ENCODE assay signal across 9 mouse cellular contexts in genomic region chr13:49127844-49128631, GRCm38 (mm10). TPM values are rescaled to one million over a fixed set of nuclear protein-coding genes. Genes with fewer than 3 reads are reported as not detected.
A peak's percentile ranks its signal among the peaks of the same experiment; 100 is the strongest.
DNase-seq lines count a peak whose midpoint lies in the region; ATAC-seq and TF ChIP-seq lines count a peak whose summit lies in the region.
"Had no signal": no experiment of that assay in that cellular context is flagged by ENCODE, and none has a peak within 500 bp of the region (broad histone marks: within the 10 kb centered on the region; RNA-seq: fewer than 3 reads in every experiment).

No protein-coding gene starts in this region.

- intact Hi-C loops in heart, postnatal 10 days (cut with DNase I): no loop called here

- H3K36me3 ChIP-seq in kidney, embryonic 15.5 days: no peaks in the 10 kb centered on the region
- no peaks in the 10 kb centered on the region for H3K36me3 ChIP-seq in neural tube, embryonic 13.5 days

- DNase-seq in kidney, postnatal 36 days: no peak
- DNase-seq in heart, postnatal 10 days: peak; percentile 50 to 51
- DNase-seq in urinary bladder, adult 18-20 months (ENCODE audit: low spot score in 2 of 2): no peak
- DNase-seq in natural killer cell, adult 2 months (ENCODE audit: low spot score in 2 of 2): no peak

- H3K4me2 ChIP-seq in kidney, embryonic 15.5 days: peak overlapping the region; percentile 44
- H3K4me2 ChIP-seq in neural tube, embryonic 13.5 days: peak overlapping the region; percentile 17

- 0 out of 2 replicates have a peak overlapping the region, but pooled peaks have one; percentile 27 for H3K27ac ChIP-seq in kidney, embryonic 15.5 days
- peak overlapping the region; percentile 16; the same call in 1 of the 2 replicates for H3K27ac ChIP-seq in cortical plate, adult 2 months (ENCODE audit: insufficient read depth, low read length)
- peak overlapping the region; percentile 80 for H3K27ac ChIP-seq in neural tube, embryonic 13.5 days (replicated peaks)

- no peak overlapping the region for H3K4me3 ChIP-seq in kidney, embryonic 15.5 days (replicated peaks)
- H3K4me3 ChIP-seq in cortical plate, adult 2 months (ENCODE audit: insufficient read depth, low read length): no peak overlapping the region
- H3K4me3 ChIP-seq in neural tube, embryonic 13.5 days: no peak overlapping the region

- ATAC-seq in kidney, embryonic 15.5 days (replicated peaks; ENCODE audit: low FRiP score): peak; percentile 41; the same call in 1 of the 2 replicates
- ATAC-seq in neural tube, embryonic 13.5 days (ENCODE audit: low read depth): peak; percentile 10; the same call in 1 of the 2 replicates
- no peak for ATAC-seq in monocyte, adult 5-6 weeks (replicated peaks; ENCODE audit: insufficient number of reproducible peaks, low FRiP score, low TSS enrichment, poor library complexity, severe bottlenecking)

- H3K9ac ChIP-seq in kidney, embryonic 15.5 days: no peak overlapping the region
- peak overlapping the region; percentile 31; the same call in 1 of the 2 replicates for H3K9ac ChIP-seq in neural tube, embryonic 13.5 days

- no peaks in the 10 kb centered on the region for H3K9me3 ChIP-seq in kidney, embryonic 15.5 days (replicated peaks)
- H3K9me3 ChIP-seq in neural tube, embryonic 13.5 days: no peaks in the 10 kb centered on the region

- 30% methylated on average over 15 of the region's 15 CpGs for WGBS in kidney, embryonic 15.5 days
- 37% methylated on average over 15 of the region's 15 CpGs for WGBS in neural tube, embryonic 13.5 days

- H3K27me3 ChIP-seq in kidney, embryonic 15.5 days: no peaks in the 10 kb centered on the region
- H3K27me3 ChIP-seq in neural tube, embryonic 13.5 days: no peaks in the 10 kb centered on the region

- TF ChIP-seq CTCF in cortical plate, adult 2 months (IDR thresholded peaks at IDR 0.05; ENCODE audit: extremely low read depth, insufficient read depth, low read length): no peak

- H3K4me1 ChIP-seq in kidney, embryonic 15.5 days: peaks cover 31% of the 10 kb centered on the region
- peaks cover 42% of the 10 kb centered on the region for H3K4me1 ChIP-seq in cortical plate, adult 2 months (ENCODE audit: control insufficient read depth, insufficient read depth, low read length)
- H3K4me1 ChIP-seq in neural tube, embryonic 13.5 days (replicated peaks): peaks cover 68% of the 10 kb centered on the region

- TF ChIP-seq POLR2A in cortical plate, adult 2 months (IDR thresholded peaks at IDR 0.05; ENCODE audit: extremely low read depth, insufficient read depth, low read length): no peak

RNA-seq across cellular contexts. Expression of gene Wnk2, which starts 19.8 kb away (rescaled TPM):
- polyA plus RNA-seq in kidney, embryonic 15.5 days (2015; fragmentation: Nextera tagmentation; extraction: Ambion mirVana): 1.2 and 1.4 TPM in 2 replicates
- 62.4 and 65.4 TPM in 2 replicates for polyA plus RNA-seq in cortical plate, adult 2 months (2012; rRNA removed)
- 10 to 100 TPM; 26.9 to 27.6 TPM for total RNA-seq in heart, postnatal 10 days (2021)
- 17.2 and 17.9 TPM in 2 replicates for polyA plus RNA-seq in neural tube, embryonic 13.5 days (2015; fragmentation: Nextera tagmentation; extraction: Ambion mirVana)
- not detected in 3 replicates for total RNA-seq in monocyte, adult 5-6 weeks (2017)
- total RNA-seq: MEL had no signal

RNA-seq across cellular contexts. Expression of gene Ninj1, which starts 59.2 kb away (rescaled TPM):
- 57.5 and 59.8 TPM in 2 replicates for polyA plus RNA-seq in kidney, embryonic 15.5 days (2015; fragmentation: Nextera tagmentation; extraction: Ambion mirVana)
- polyA plus RNA-seq in cortical plate, adult 2 months (2012; rRNA removed): 50.2 and 55.1 TPM in 2 replicates
- 10 to 100 TPM; 45.2 to 88.0 TPM for total RNA-seq in heart, postnatal 10 days (2021)
- 21.8 and 24.6 TPM in 2 replicates for polyA plus RNA-seq in neural tube, embryonic 13.5 days (2015; fragmentation: Nextera tagmentation; extraction: Ambion mirVana)
- 24.6 to 59.1 TPM (median 55.8 TPM) in 3 replicates for total RNA-seq in monocyte, adult 5-6 weeks (2017)

Comparison
In these comparisons a context has a peak if more than half of its experiments do, and no peak if none do; other contexts are left out.
1. H3K27ac ChIP-seq: peak in every context shown above with its lines; median percentile 80 in neural tube, embryonic 13.5 days; 27 in kidney, embryonic 15.5 days; 16 in cortical plate, adult 2 months.
2. DNase-seq: peak in heart, postnatal 10 days (2 of 2); none in kidney, postnatal 36 days (0 of 2), urinary bladder, adult 18-20 months (0 of 2) and natural killer cell, adult 2 months (0 of 2).